Comparison of ENCODE assay signal across 9 mouse cellular contexts in genomic region chr11:75164750-75165149, GRCm38 (mm10). TPM values are rescaled to one million over a fixed set of nuclear protein-coding genes. Genes with fewer than 3 reads are reported as not detected.
DNase-seq lines count a peak whose midpoint lies in the region; ATAC-seq and TF ChIP-seq lines count a peak whose summit lies in the region.
"Had no signal": no experiment of that assay in that cellular context is flagged by ENCODE, and none has a peak within 500 bp of the region (broad histone marks: within the 10 kb centered on the region; RNA-seq: fewer than 3 reads in every experiment).

No protein-coding gene starts in this region.

- TF ChIP-seq EP300 in liver, embryonic 14.5 days (IDR thresholded peaks at IDR 0.05; ENCODE audit: low read depth) = no peak

- no peaks in the 10 kb centered on the region for H3K9me3 ChIP-seq in kidney, embryonic 14.5 days (ENCODE audit: control insufficient read depth, low read length)
- H3K9me3 ChIP-seq in G1E (replicated peaks) = peaks cover 45% of the 10 kb centered on the region
- H3K9me3 ChIP-seq in heart, embryonic 13.5 days = no peaks in the 10 kb centered on the region
- no peaks in the 10 kb centered on the region for H3K9me3 ChIP-seq in liver, embryonic 14.5 days (ENCODE audit: control insufficient read depth, low read length)

- peak overlapping the region; percentile 77 for H3K4me3 ChIP-seq in kidney, embryonic 14.5 days (ENCODE audit: low read length)
- H3K4me3 ChIP-seq in G1E (ENCODE audit: low read depth, low read length) = no peak overlapping the region; the same call in 1 of the 2 replicates
- H3K4me3 ChIP-seq in heart, embryonic 13.5 days = peak overlapping the region; percentile 79
- 0 out of 4 replicates have a peak overlapping the region, but pooled peaks of 1 of the 2 experiments have one; percentile 5 for H3K4me3 ChIP-seq in liver, embryonic 14.5 days (ENCODE audit: insufficient read depth in 1 of 2, low read depth in 2 of 2, low read length in 2 of 2)

- H3K27ac ChIP-seq in kidney, embryonic 14.5 days (ENCODE audit: low read depth, low read length) = peak overlapping the region; percentile 96; the same call in 1 of the 2 replicates
- peak overlapping the region; percentile 13; the same call in 1 of the 2 replicates for H3K27ac ChIP-seq in heart, embryonic 13.5 days (replicated peaks)
- no peak overlapping the region for H3K27ac ChIP-seq in liver, embryonic 14.5 days

- peaks cover 22% of the 10 kb centered on the region for H3K4me1 ChIP-seq in kidney, embryonic 14.5 days (ENCODE audit: control insufficient read depth, insufficient read depth, low read length)
- H3K4me1 ChIP-seq in G1E (ENCODE audit: insufficient read depth, low read depth, low read length) = peaks cover 16% of the 10 kb centered on the region
- H3K4me1 ChIP-seq in heart, embryonic 13.5 days = peaks cover 87% of the 10 kb centered on the region
- H3K4me1 ChIP-seq in liver, embryonic 14.5 days (replicated peaks; ENCODE audit: control insufficient read depth in 2 of 2, insufficient read depth in 2 of 2, low read length in 1 of 2) = no peaks in the 10 kb centered on the region; a peak in 1 of 4 replicates

- ATAC-seq in kidney, embryonic 14.5 days (ENCODE audit: low FRiP score, low TSS enrichment) = 0 out of 2 replicates have a peak, but pooled peaks have one; percentile 2
- peak; percentile 40; the same call in 1 of the 2 replicates for ATAC-seq in G1E (ENCODE audit: extremely low read depth, insufficient number of reproducible peaks, low FRiP score, poor library complexity, severe bottlenecking)
- no peak for ATAC-seq in heart, embryonic 13.5 days (ENCODE audit: extremely low read depth, insufficient number of reproducible peaks, low FRiP score, low TSS enrichment)
- ATAC-seq in liver, embryonic 14.5 days (ENCODE audit: insufficient read depth) = no peak
- ATAC-seq: Patski had no signal

- peak overlapping the region; percentile 81 for H3K4me2 ChIP-seq in kidney, embryonic 14.5 days (replicated peaks; ENCODE audit: low read depth, low read length)
- peak overlapping the region; percentile 97 for H3K4me2 ChIP-seq in heart, embryonic 13.5 days
- peak overlapping the region; percentile 27; the same call in 1 of the 2 replicates for H3K4me2 ChIP-seq in liver, embryonic 14.5 days (ENCODE audit: low read depth)

- peak overlapping the region; percentile 85 for H3K9ac ChIP-seq in kidney, embryonic 14.5 days (ENCODE audit: low read depth, low read length)
- peak overlapping the region; percentile 88 for H3K9ac ChIP-seq in heart, embryonic 13.5 days
- no peak overlapping the region for H3K9ac ChIP-seq in liver, embryonic 14.5 days (replicated peaks)

- peaks cover 69% of the 10 kb centered on the region for H3K36me3 ChIP-seq in kidney, embryonic 14.5 days (ENCODE audit: control insufficient read depth, insufficient read depth, low read length)
- H3K36me3 ChIP-seq in G1E (replicated peaks) = peaks cover 68% of the 10 kb centered on the region
- peaks cover 67% of the 10 kb centered on the region for H3K36me3 ChIP-seq in heart, embryonic 13.5 days
- H3K36me3 ChIP-seq in liver, embryonic 14.5 days (replicated peaks; ENCODE audit: control insufficient read depth, insufficient read depth, low read depth) = no peaks in the 10 kb centered on the region

- no peak for DNase-seq in kidney, adult 8-10 months
- DNase-seq in G1E (ENCODE audit: low spot score) = peak; percentile 62
- no peak for DNase-seq in liver, embryonic 14.5 days (ENCODE audit: low read depth in 3 of 3, low spot score in 3 of 3)
- DNase-seq in right cerebral cortex, adult 2 months (ENCODE audit: low spot score in 2 of 2) = no peak
- DNase-seq in urinary bladder, postnatal 14 days (ENCODE audit: low spot score) = no peak
- no peak for DNase-seq in adrenal gland, postnatal 10 days

- TF ChIP-seq CTCF in G1E (IDR thresholded peaks at IDR 0.05; ENCODE audit: low read depth, low read length) = no peak
- peak; percentile 43; the same call in 1 of the 2 replicates for TF ChIP-seq CTCF in liver, embryonic 14.5 days (IDR thresholded peaks at IDR 0.05; ENCODE audit: low read depth)

- peaks cover 46% of the 10 kb centered on the region for H3K27me3 ChIP-seq in kidney, embryonic 14.5 days (ENCODE audit: control insufficient read depth, insufficient read depth, low read length)
- peaks cover 20% of the 10 kb centered on the region for H3K27me3 ChIP-seq in G1E (ENCODE audit: insufficient read depth, low read length)
- H3K27me3 ChIP-seq in heart, embryonic 13.5 days (replicated peaks) = peaks cover 69% of the 10 kb centered on the region
- peaks cover 53% of the 10 kb centered on the region for H3K27me3 ChIP-seq in liver, embryonic 14.5 days (ENCODE audit: control insufficient read depth, insufficient read depth, low read length)
- H3K27me3 ChIP-seq: Patski had no signal

- WGBS in kidney, embryonic 14.5 days = 10% methylated on average over 15 of the region's 15 CpGs
- WGBS in heart, embryonic 13.5 days = 24% methylated on average over 15 of the region's 15 CpGs
- WGBS in liver, embryonic 14.5 days (ENCODE audit: insufficient replicate concordance) = 5% methylated on average over 15 of the region's 15 CpGs

RNA-seq across cellular contexts. Expression of gene Hic1, which starts 4.6 kb away (rescaled TPM):
- 16.9 and 26.6 TPM in 2 replicates for polyA plus RNA-seq in kidney, embryonic 14.5 days (2014; fragmentation: Nextera tagmentation; extraction: Ambion mirVana)
- total RNA-seq in G1E (2014; fragmentation: Nextera tagmentation) (not detected in 2 replicates), G1E (2017) (0.05 TPM in 1 of 2 replicates, not detected in the other)
- polyA plus RNA-seq in G1E (2012) = 0.22 and 0.29 TPM in 2 replicates
- 9.4 and 9.5 TPM in 2 replicates for polyA plus RNA-seq in heart, embryonic 13.5 days (2015; fragmentation: Nextera tagmentation; extraction: Ambion mirVana)
- polyA plus RNA-seq in liver, embryonic 14.5 days (2012; rRNA removed) = 0.97 and 1.4 TPM in 2 replicates
- polyA plus RNA-seq in liver, embryonic 14.5 days (2014; fragmentation: Nextera tagmentation; extraction: Ambion mirVana) = 0.28 and 0.48 TPM in 2 replicates
- total RNA-seq in adrenal gland, postnatal 10 days (2021) = 10 to 100 TPM; 23.6 to 24.5 TPM

RNA-seq across cellular contexts. Expression of gene Ovca2, which starts 13.9 kb away (rescaled TPM):
- 33.3 and 33.4 TPM in 2 replicates for polyA plus RNA-seq in kidney, embryonic 14.5 days (2014; fragmentation: Nextera tagmentation; extraction: Ambion mirVana)
- total RNA-seq in G1E (2014; fragmentation: Nextera tagmentation) (21.0 and 21.8 TPM in 2 replicates), G1E (2017) (20.9 and 21.7 TPM in 2 replicates)
- polyA plus RNA-seq in G1E (2012) = 2.0 and 2.4 TPM in 2 replicates
- polyA plus RNA-seq in heart, embryonic 13.5 days (2015; fragmentation: Nextera tagmentation; extraction: Ambion mirVana) = 15.2 and 16.4 TPM in 2 replicates
- 7.4 and 10.5 TPM in 2 replicates for polyA plus RNA-seq in liver, embryonic 14.5 days (2012; rRNA removed)
- 14.3 and 15.3 TPM in 2 replicates for polyA plus RNA-seq in liver, embryonic 14.5 days (2014; fragmentation: Nextera tagmentation; extraction: Ambion mirVana)
- total RNA-seq in adrenal gland, postnatal 10 days (2021) = 10 to 100 TPM; 13.5 to 18.1 TPM

RNA-seq across cellular contexts. Expression of gene Dph1, which starts 26.3 kb away (rescaled TPM):
- polyA plus RNA-seq in kidney, embryonic 14.5 days (2014; fragmentation: Nextera tagmentation; extraction: Ambion mirVana) = 25.7 and 29.2 TPM in 2 replicates
- total RNA-seq in G1E (2014; fragmentation: Nextera tagmentation) (4.7 and 10.0 TPM in 2 replicates), G1E (2017) (6.1 and 8.7 TPM in 2 replicates)
- polyA plus RNA-seq in G1E (2012) = 61.5 and 93.9 TPM in 2 replicates
- polyA plus RNA-seq in heart, embryonic 13.5 days (2015; fragmentation: Nextera tagmentation; extraction: Ambion mirVana) = 19.3 and 21.3 TPM in 2 replicates
- polyA plus RNA-seq in liver, embryonic 14.5 days (2012; rRNA removed) = 9.8 and 11.6 TPM in 2 replicates
- 9.8 and 12.1 TPM in 2 replicates for polyA plus RNA-seq in liver, embryonic 14.5 days (2014; fragmentation: Nextera tagmentation; extraction: Ambion mirVana)
- total RNA-seq in adrenal gland, postnatal 10 days (2021) = 10 to 100 TPM; 23.1 to 24.2 TPM

RNA-seq across cellular contexts. Expression of gene Rtn4rl1, which starts 28.8 kb away (rescaled TPM):
- polyA plus RNA-seq in kidney, embryonic 14.5 days (2014; fragmentation: Nextera tagmentation; extraction: Ambion mirVana) = 2.7 and 4.2 TPM in 2 replicates
- total RNA-seq in G1E (2014; fragmentation: Nextera tagmentation) = not detected in 2 replicates
- total RNA-seq in G1E (2017) = not detected in 2 replicates
- polyA plus RNA-seq in G1E (2012) = not detected in 2 replicates
- 10.2 and 12.4 TPM in 2 replicates for polyA plus RNA-seq in heart, embryonic 13.5 days (2015; fragmentation: Nextera tagmentation; extraction: Ambion mirVana)
- polyA plus RNA-seq in liver, embryonic 14.5 days (2012; rRNA removed) = 0.56 and 0.61 TPM in 2 replicates
- 0.68 and 0.98 TPM in 2 replicates for polyA plus RNA-seq in liver, embryonic 14.5 days (2014; fragmentation: Nextera tagmentation; extraction: Ambion mirVana)
- total RNA-seq in adrenal gland, postnatal 10 days (2021) = 10 to 100 TPM; 25.2 to 27.8 TPM

Comparison
In these comparisons a context has a peak if more than half of its experiments do, and no peak if none do; other contexts are left out.
1. ATAC-seq: peak in kidney, embryonic 14.5 days (single experiment) and G1E (single experiment); none in heart, embryonic 13.5 days (single experiment) and liver, embryonic 14.5 days (single experiment).
2. H3K4me2 ChIP-seq: peak in every context shown above with its lines; median percentile 97 in heart, embryonic 13.5 days; 81 in kidney, embryonic 14.5 days; 27 in liver, embryonic 14.5 days.